Mouse (Mus musculus): ENCODE data around the gene 4933402J07Rik.

4933402J07Rik gene

GRCm38 (mm10) chr8:87563553-87563952 is at the start of gene 4933402J07Rik:
Gene 4933402J07Rik, plus strand, starts transcription at chr8:87563853.
- in situ Hi-C loops (cut with MboI, MseI), result no loop called here

GRCm38 (mm10) chr8:87517132-87517531 is 46.5 kb upstream of the 4933402J07Rik start:
- in situ Hi-C loops (cut with MboI, MseI), result no loop called here

- in situ Hi-C loops (cut with MboI, MseI), result no loop called here
These were observed 38.6 kb upstream of the 4933402J07Rik start for GRCm38 (mm10) chr8:87525006-87525405.

- in situ Hi-C loops (cut with MboI, MseI), result no loop called here
These were observed 32.5 kb upstream of the 4933402J07Rik start for GRCm38 (mm10) chr8:87531176-87531575.

- in situ Hi-C loops (cut with MboI, MseI), result no loop called here
These were observed 30.2 kb upstream of the 4933402J07Rik start for GRCm38 (mm10) chr8:87533476-87533875.

- in situ Hi-C loops (cut with MboI, MseI), result loop anchor here (5.0 kb wide), 1 partner anchor 598 kb away; no protein-coding TSS in a partner anchor
These were observed 28.8 kb upstream of the 4933402J07Rik start for GRCm38 (mm10) chr8:87534846-87535245.

GRCm38 (mm10) chr8:87536615-87537329 is 26.9 kb upstream of the 4933402J07Rik start:
- in situ Hi-C loops (cut with MboI, MseI), result loop anchor here (5.0 kb wide), 1 partner anchor 599 kb away; no protein-coding TSS in a partner anchor

GRCm38 (mm10) chr8:87539829-87540394 is 23.7 kb upstream of the 4933402J07Rik start:
- in situ Hi-C loops (cut with MboI, MseI), result loop anchor here (5.0 kb wide), 1 partner anchor 603 kb away; no protein-coding TSS in a partner anchor

GRCm38 (mm10) chr8:87549881-87550280 is 13.8 kb upstream of the 4933402J07Rik start:
- in situ Hi-C loops (cut with MboI, MseI), result no loop called here

- in situ Hi-C loops (cut with MboI, MseI), result no loop called here
These were observed 10.9 kb upstream of the 4933402J07Rik start for GRCm38 (mm10) chr8:87552801-87553200.

- in situ Hi-C loops (cut with MboI, MseI), result no loop called here
These were observed 2.9 kb upstream of the 4933402J07Rik start for GRCm38 (mm10) chr8:87560801-87561200.

GRCm38 (mm10) chr8:87569203-87569602 is 5.5 kb downstream of the 4933402J07Rik start:
- in situ Hi-C loops (cut with MboI, MseI), result no loop called here

- in situ Hi-C loops (cut with MboI, MseI), result no loop called here
These were observed 6.3 kb downstream of the 4933402J07Rik start for GRCm38 (mm10) chr8:87569706-87570563.

- in situ Hi-C loops (cut with MboI, MseI), result no loop called here
These were observed 6.9 kb downstream of the 4933402J07Rik start for GRCm38 (mm10) chr8:87570564-87570855.

- in situ Hi-C loops (cut with MboI, MseI), result no loop called here
These were observed 7.2 kb downstream of the 4933402J07Rik start for GRCm38 (mm10) chr8:87570880-87571279.

- in situ Hi-C loops (cut with MboI, MseI), result no loop called here
These were observed 30.6 kb downstream of the 4933402J07Rik start for GRCm38 (mm10) chr8:87594272-87594671.

GRCm38 (mm10) chr8:87602731-87603130 is 39.1 kb downstream of the 4933402J07Rik start:
- in situ Hi-C loops (cut with MboI, MseI), result no loop called here

GRCm38 (mm10) chr8:87609110-87609509 is 45.5 kb downstream of the 4933402J07Rik start:
- in situ Hi-C loops (cut with MboI, MseI), result no loop called here

- in situ Hi-C loops (cut with MboI, MseI), result no loop called here
These were observed 46.1 kb downstream of the 4933402J07Rik start for GRCm38 (mm10) chr8:87609651-87610192.

GRCm38 (mm10) chr8:87613701-87614100 is 50.0 kb downstream of the 4933402J07Rik start:
- in situ Hi-C loops (cut with MboI, MseI), result no loop called here

GRCm38 (mm10) chr8:87619118-87619517 is 55.5 kb downstream of the 4933402J07Rik start:
- in situ Hi-C loops (cut with MboI, MseI), result no loop called here

GRCm38 (mm10) chr8:87619529-87619928 is 55.9 kb downstream of the 4933402J07Rik start:
- in situ Hi-C loops (cut with MboI, MseI), result no loop called here

Data from T-helper 1 cell (primary cell).